ENCODE assay signal across 8 mouse cellular contexts in the genomic region with DNA sequence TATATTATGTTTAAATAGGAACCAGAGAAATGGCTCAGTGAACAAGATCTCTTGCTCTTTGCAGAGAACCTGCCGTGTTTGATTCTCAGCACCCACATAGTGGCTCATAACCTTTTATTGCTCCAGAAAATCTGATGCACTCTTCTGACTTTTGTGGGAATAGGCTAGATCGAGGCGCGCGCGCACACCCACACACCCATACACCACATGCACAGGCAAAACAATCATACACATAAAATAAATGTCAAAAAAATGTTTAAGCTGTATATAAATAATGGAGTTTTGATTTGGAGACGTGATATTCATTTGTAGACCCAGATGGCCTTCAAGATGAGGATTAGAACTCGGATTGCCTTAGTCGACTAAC. TPM values are rescaled to one million over a fixed set of nuclear protein-coding genes. Genes with fewer than 3 reads are reported as not detected.
DNase-seq lines count a peak whose midpoint lies in the region; ATAC-seq and TF ChIP-seq lines count a peak whose summit lies in the region.

No protein-coding gene starts in this region.

- no peaks in the 10 kb centered on the region for H3K9me3 ChIP-seq in embryonic facial prominence, embryonic 15.5 days (replicated peaks)
- no peaks in the 10 kb centered on the region for H3K9me3 ChIP-seq in limb, embryonic 11.5 days (ENCODE audit: control insufficient read depth, low read length)
- H3K9me3 ChIP-seq in neural tube, embryonic 13.5 days: no peaks in the 10 kb centered on the region

- H3K4me2 ChIP-seq in embryonic facial prominence, embryonic 15.5 days (replicated peaks): peak overlapping the region; percentile 53
- peak overlapping the region; percentile 73 for H3K4me2 ChIP-seq in limb, embryonic 11.5 days (ENCODE audit: low read depth, severe bottlenecking)
- H3K4me2 ChIP-seq in neural tube, embryonic 13.5 days: peak overlapping the region; percentile 63

- peak; percentile 22; the same call in 1 of the 2 replicates for ATAC-seq in embryonic facial prominence, embryonic 15.5 days (ENCODE audit: insufficient number of reproducible peaks, low FRiP score, low TSS enrichment, low read depth)
- peak; percentile 40 for ATAC-seq in limb, embryonic 11.5 days (ENCODE audit: insufficient number of reproducible peaks, low FRiP score, low TSS enrichment, low read depth)
- peak; percentile 38 for ATAC-seq in neural tube, embryonic 13.5 days (ENCODE audit: low read depth)

- TF ChIP-seq CTCF in left cerebral cortex, adult 2 months (IDR thresholded peaks at IDR 0.05): no peak

- H3K4me1 ChIP-seq in embryonic facial prominence, embryonic 15.5 days: peaks cover 18% of the 10 kb centered on the region
- H3K4me1 ChIP-seq in limb, embryonic 11.5 days (ENCODE audit: control insufficient read depth, insufficient read depth, low read length): peaks cover 6% of the 10 kb centered on the region; the same call in 1 of the 2 replicates
- H3K4me1 ChIP-seq in neural tube, embryonic 13.5 days (replicated peaks): peaks cover 23% of the 10 kb centered on the region

- intact Hi-C loops in left cerebral cortex, adult 2 months (cut with DNase I): loop anchor here (5.0 kb wide), 1 partner anchor 270 kb away; no protein-coding TSS in a partner anchor

- no peak for DNase-seq in left cerebral cortex, adult 2 months (ENCODE audit: extremely low spot score in 1 of 2, low spot score in 2 of 2)
- no peak for DNase-seq in left cerebral cortex, adult 9 months (ENCODE audit: low spot score in 2 of 2)
- DNase-seq in limb, embryonic 11.5 days (ENCODE audit: low spot score): peak; percentile 29
- DNase-seq in layer of hippocampus, adult 11-12 months (ENCODE audit: low spot score): no peak
- no peak for DNase-seq in retina, postnatal 1 day
- DNase-seq in layer of hippocampus, postnatal 25 days (ENCODE audit: extremely low spot score in 1 of 2, low spot score in 1 of 2): no peak

- peak overlapping the region; percentile 83 for H3K9ac ChIP-seq in embryonic facial prominence, embryonic 15.5 days
- peak overlapping the region; percentile 87; the same call in 1 of the 2 replicates for H3K9ac ChIP-seq in limb, embryonic 11.5 days (ENCODE audit: low read length)
- H3K9ac ChIP-seq in neural tube, embryonic 13.5 days: peak overlapping the region; percentile 92

- H3K27me3 ChIP-seq in embryonic facial prominence, embryonic 15.5 days: peaks cover 31% of the 10 kb centered on the region
- H3K27me3 ChIP-seq in limb, embryonic 11.5 days (ENCODE audit: control insufficient read depth, insufficient read depth, low read length): peaks cover 26% of the 10 kb centered on the region
- H3K27me3 ChIP-seq in neural tube, embryonic 13.5 days: peaks cover 46% of the 10 kb centered on the region

- peaks cover 8% of the 10 kb centered on the region for H3K36me3 ChIP-seq in embryonic facial prominence, embryonic 15.5 days
- 0 out of 2 replicates have a peak, but pooled peaks cover 6% of the 10 kb centered on the region for H3K36me3 ChIP-seq in limb, embryonic 11.5 days (ENCODE audit: control insufficient read depth, insufficient read depth, low read length)
- peaks cover 19% of the 10 kb centered on the region for H3K36me3 ChIP-seq in neural tube, embryonic 13.5 days

- 33% methylated on average over 9 of the region's 9 CpGs for WGBS in embryonic facial prominence, embryonic 15.5 days
- 29% methylated on average over 9 of the region's 9 CpGs for WGBS in limb, embryonic 11.5 days
- 25% methylated on average over 9 of the region's 9 CpGs for WGBS in neural tube, embryonic 13.5 days

- H3K4me3 ChIP-seq in left cerebral cortex, adult 2 months: peak overlapping the region; percentile 81
- H3K4me3 ChIP-seq in embryonic facial prominence, embryonic 15.5 days (replicated peaks): peak overlapping the region; percentile 79
- peak overlapping the region; percentile 97 for H3K4me3 ChIP-seq in limb, embryonic 11.5 days (ENCODE audit: low read depth, low read length)
- peak overlapping the region; percentile 95 for H3K4me3 ChIP-seq in neural tube, embryonic 13.5 days

- peak overlapping the region; percentile 93 for H3K27ac ChIP-seq in left cerebral cortex, adult 2 months
- 0 out of 2 replicates have a peak overlapping the region, but pooled peaks have one; percentile 93 for H3K27ac ChIP-seq in embryonic facial prominence, embryonic 15.5 days (replicated peaks)
- no peak overlapping the region for H3K27ac ChIP-seq in limb, embryonic 11.5 days (replicated peaks; ENCODE audit: low read depth, low read length)
- no peak overlapping the region for H3K27ac ChIP-seq in neural tube, embryonic 13.5 days (replicated peaks)

RNA-seq across cellular contexts. Expression of a gene that starts 0.4 kb away (rescaled TPM):
- 10 to 100 TPM; 24.6 to 27.3 TPM for total RNA-seq in left cerebral cortex, adult 2 months (2021)
- 21.2 and 23.6 TPM in 2 replicates for polyA plus RNA-seq in embryonic facial prominence, embryonic 15.5 days (2015; fragmentation: Nextera tagmentation; extraction: Ambion mirVana)
- polyA plus RNA-seq in limb, embryonic 11.5 days (2014; fragmentation: Nextera tagmentation; extraction: Ambion mirVana): 22.1 and 22.6 TPM in 2 replicates
- polyA plus RNA-seq in neural tube, embryonic 13.5 days (2015; fragmentation: Nextera tagmentation; extraction: Ambion mirVana): 26.6 and 28.4 TPM in 2 replicates
- 10 to 100 TPM; 20.6 to 23.7 TPM for total RNA-seq in layer of hippocampus, postnatal 25 days (2021)

RNA-seq across cellular contexts. Expression of a gene that starts 1.0 kb away (rescaled TPM):
- total RNA-seq in left cerebral cortex, adult 2 months (2021): under 1 TPM; 0.63 to 0.65 TPM
- polyA plus RNA-seq in embryonic facial prominence, embryonic 15.5 days (2015; fragmentation: Nextera tagmentation; extraction: Ambion mirVana): 0.88 and 1.1 TPM in 2 replicates
- 0.36 and 0.54 TPM in 2 replicates for polyA plus RNA-seq in limb, embryonic 11.5 days (2014; fragmentation: Nextera tagmentation; extraction: Ambion mirVana)
- polyA plus RNA-seq in neural tube, embryonic 13.5 days (2015; fragmentation: Nextera tagmentation; extraction: Ambion mirVana): 1.3 and 1.5 TPM in 2 replicates
- total RNA-seq in layer of hippocampus, postnatal 25 days (2021): 1 to 10 TPM in 1 of 2 experiments, under 1 TPM in 1; 0.89 to 1.1 TPM

RNA-seq across cellular contexts. Expression of a gene that starts 4.6 kb away (rescaled TPM):
- total RNA-seq in left cerebral cortex, adult 2 months (2021): under 1 TPM; 0.35 to 0.52 TPM
- 2.5 and 3.3 TPM in 2 replicates for polyA plus RNA-seq in embryonic facial prominence, embryonic 15.5 days (2015; fragmentation: Nextera tagmentation; extraction: Ambion mirVana)
- 0.92 and 1.3 TPM in 2 replicates for polyA plus RNA-seq in limb, embryonic 11.5 days (2014; fragmentation: Nextera tagmentation; extraction: Ambion mirVana)
- 0.64 and 0.85 TPM in 2 replicates for polyA plus RNA-seq in neural tube, embryonic 13.5 days (2015; fragmentation: Nextera tagmentation; extraction: Ambion mirVana)
- 1 to 10 TPM in 1 of 2 experiments, under 1 TPM in 1; 0.74 to 1.2 TPM for total RNA-seq in layer of hippocampus, postnatal 25 days (2021)

RNA-seq across cellular contexts. Expression of a gene that starts 41.4 kb away (rescaled TPM):
- total RNA-seq in left cerebral cortex, adult 2 months (2021): 1,000 to 10,000 TPM; 2,077 to 2,174 TPM
- 5,028 and 5,329 TPM in 2 replicates for polyA plus RNA-seq in embryonic facial prominence, embryonic 15.5 days (2015; fragmentation: Nextera tagmentation; extraction: Ambion mirVana)
- 5,036 and 5,240 TPM in 2 replicates for polyA plus RNA-seq in limb, embryonic 11.5 days (2014; fragmentation: Nextera tagmentation; extraction: Ambion mirVana)
- 3,346 and 3,414 TPM in 2 replicates for polyA plus RNA-seq in neural tube, embryonic 13.5 days (2015; fragmentation: Nextera tagmentation; extraction: Ambion mirVana)
- total RNA-seq in layer of hippocampus, postnatal 25 days (2021): 1,000 to 10,000 TPM; 3,010 to 3,306 TPM

RNA-seq across cellular contexts. Expression of a gene that starts 52.0 kb away (rescaled TPM):
- under 1 TPM in 1 of 2 experiments, not detected in 1; 0.16 TPM for total RNA-seq in left cerebral cortex, adult 2 months (2021)
- polyA plus RNA-seq in embryonic facial prominence, embryonic 15.5 days (2015; fragmentation: Nextera tagmentation; extraction: Ambion mirVana): 0.20 and 0.28 TPM in 2 replicates
- 0.17 and 0.47 TPM in 2 replicates for polyA plus RNA-seq in limb, embryonic 11.5 days (2014; fragmentation: Nextera tagmentation; extraction: Ambion mirVana)
- polyA plus RNA-seq in neural tube, embryonic 13.5 days (2015; fragmentation: Nextera tagmentation; extraction: Ambion mirVana): 0.18 and 0.25 TPM in 2 replicates
- total RNA-seq in layer of hippocampus, postnatal 25 days (2021): under 1 TPM in 1 of 2 experiments, not detected in 1; 0.16 TPM

Comparison
In these comparisons a context has a peak if more than half of its experiments do, and no peak if none do; other contexts are left out.
1. H3K27ac ChIP-seq: peak in left cerebral cortex, adult 2 months (single experiment) and embryonic facial prominence, embryonic 15.5 days (single experiment); none in limb, embryonic 11.5 days (single experiment) and neural tube, embryonic 13.5 days (single experiment).
2. Peak in every context shown above with its lines, with median percentiles within 50 percentile points of each other: H3K4me3 ChIP-seq, ATAC-seq, H3K4me2 ChIP-seq and H3K9ac ChIP-seq.